Mouse (Mus musculus): ENCODE measurements at regions not wholly inside any gene's neighbourhood (a gene's known extent, or its start where the extent isn't known, plus 50 kb on each side); places are given as distances from the start of the nearest gene placed in this dataset.

GRCm38 (mm10) chr7:116603840-116604194 is 99.6 kb downstream of the Nucb2 start:
- TF ChIP-seq CTCF (IDR thresholded peaks at IDR 0.05): no peak
- TF ChIP-seq EP300 (IDR thresholded peaks at IDR 0.05; ENCODE audit: insufficient read depth, low read depth, low read length): no peak
- no peak for TF ChIP-seq POLR2A (IDR thresholded peaks at IDR 0.05; ENCODE audit: insufficient read depth, low read depth, low read length)

Data from heart, adult 2 months (tissue).